Mouse (Mus musculus) liver, embryonic 14.5 days (tissue): ENCODE measurements around the gene Cfap221. TPM values are rescaled to one million over a fixed set of nuclear protein-coding genes. Genes with fewer than 3 reads are reported as not detected.

Experiments
- ATAC-seq: fragments of 200-750 bp; cut with Nextera tagmentation; 2 replicates; pipeline ENCODE4 v1.8.0; 2017; ENCODE audit warnings: moderate number of reproducible peaks, mild to moderate bottlenecking, moderate library complexity; ENCODE audit not compliant: insufficient read depth
- DNase-seq, 3 experiments: peaks; one replicate each; pipeline ENCODE4 v3.0.0-alpha.2; 2012 to 2013; ENCODE audit warnings: low read depth in 3 of 3, low spot score in 3 of 3
- H3K27ac ChIP-seq: fragments of 300-500 bp; sonication (generic); 2 replicates; pipeline ENCODE4 v1.5.1; 2014; ENCODE audit warnings: moderate library complexity, mild to moderate bottlenecking, control low read depth, inconsistent platforms
- H3K27me3 ChIP-seq: fragments of 300-500 bp; sonication (generic); 2 replicates; pipeline ENCODE4 v1.6.1; 2014; ENCODE audit warnings: mild to moderate bottlenecking, low read length, moderate library complexity; ENCODE audit not compliant: control insufficient read depth, insufficient read depth
- H3K36me3 ChIP-seq: fragments of 300-500 bp; sonication (generic); replicated peaks from 2 replicates; pipeline ENCODE4 v1.6.1; 2014; ENCODE audit warnings: low read depth; ENCODE audit not compliant: control insufficient read depth, insufficient read depth
- H3K4me1 ChIP-seq, 2 experiments: fragments of 200-500 bp in 1 of 2; fragments of 300-500 bp in 1 of 2; sonication (generic) in 1 of 2; replicated peaks; 2 replicates each; pipeline ENCODE4 v1.6.1; 2012 to 2014; ENCODE audit warnings: antibody characterized with exemption in 1 of 2, inconsistent platforms in 1 of 2, low read length in 1 of 2; ENCODE audit not compliant: control insufficient read depth in 2 of 2, insufficient read depth in 2 of 2
- H3K4me2 ChIP-seq: fragments of 300-500 bp; sonication (generic); 2 replicates; pipeline ENCODE4 v1.6.1; 2014; ENCODE audit warnings: low read depth, mild to moderate bottlenecking, control low read depth, moderate library complexity
- H3K4me3 ChIP-seq, 2 experiments: fragments of 200-500 bp in 1 of 2; fragments of 300-500 bp in 1 of 2; sonication (generic) in 1 of 2; 2 replicates each; pipeline ENCODE4 v1.5.1; 2012 to 2014; ENCODE audit warnings: low read depth in 2 of 2, low read length in 2 of 2, mild to moderate bottlenecking in 2 of 2, control low read depth in 1 of 2, inconsistent platforms in 1 of 2, moderate library complexity in 1 of 2; ENCODE audit not compliant: insufficient read depth in 1 of 2
- H3K9ac ChIP-seq: fragments of 300-500 bp; sonication (generic); replicated peaks from 2 replicates; pipeline ENCODE4 v1.6.1; 2014; ENCODE audit warnings: mild to moderate bottlenecking, control low read depth, moderate library complexity
- H3K9me3 ChIP-seq: fragments of 300-500 bp; sonication (generic); 2 replicates; pipeline ENCODE4 v1.6.1; 2016; ENCODE audit warnings: low read length, mixed read lengths; ENCODE audit not compliant: control insufficient read depth
- CTCF ChIP-seq: IDR thresholded peaks from 2 replicates; pipeline ENCODE4 v1.5.1; 2016; ENCODE audit warnings: antibody characterized with exemption, low read depth, control low read depth
- EP300 ChIP-seq: IDR thresholded peaks from 2 replicates; pipeline ENCODE4 v1.6.1; 2016; ENCODE audit warnings: antibody characterized with exemption, low read depth
- WGBS: fragments of 180-500 bp; shearing (Covaris S2); extraction: QIAGEN DNeasy Blood & Tissue Kit; methylation state at CpG from one replicate; pipeline ENCODE4 v1.1.7; 2014; ENCODE audit not compliant: insufficient replicate concordance; 5-methylcytosine and 5-hydroxymethylcytosine counted together
- polyA plus RNA-seq, 2 experiments: library from polyadenylated mRNA; depleted of rRNA in 1 of 2; stranded (reverse) in 1 of 2; unstranded in 1 of 2; fragments of >200 nt; fragmentation: Nextera tagmentation in 1 of 2; extraction: Ambion mirVana in 1 of 2; gene quantifications; 2 replicates each; pipeline versions ENCODE4 v1.2.1 to v1.2.3; 2012 to 2014

Gene Cfap221
- polyA plus RNA-seq, 2 experiments: not detected

DNA sequence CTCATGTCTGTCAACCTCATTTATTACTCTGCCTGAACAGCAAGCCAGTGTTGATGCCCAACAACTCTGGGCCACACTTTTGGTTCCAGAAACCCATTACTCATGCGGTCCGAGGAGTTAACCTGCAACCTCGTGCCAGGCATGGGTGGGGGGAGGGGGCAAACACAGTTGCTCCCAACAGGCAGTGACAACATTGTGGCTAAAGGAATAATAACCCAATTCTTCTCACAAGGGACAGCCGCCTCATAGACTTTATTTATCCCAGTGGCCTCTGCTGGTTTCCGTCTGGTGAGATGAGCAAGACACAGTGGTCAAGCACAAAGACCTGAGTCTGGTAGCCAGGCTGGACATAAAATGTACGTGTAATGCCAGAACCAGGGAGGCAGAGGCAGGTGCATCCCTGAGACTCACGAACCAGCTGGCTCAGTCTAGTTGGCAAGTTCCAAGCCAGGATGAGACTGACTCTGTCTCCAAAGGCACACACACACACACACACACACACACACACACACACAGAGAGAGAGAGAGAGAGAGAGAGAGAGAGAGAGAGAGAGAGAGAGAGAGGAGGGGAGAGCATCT is 38.5 kb upstream of the Cfap221 start:
- H3K4me2 ChIP-seq: no peak overlapping the region
- WGBS: 56% methylated on average over 7 of the region's 7 CpGs
- no peak overlapping the region for H3K9ac ChIP-seq
- H3K4me1 ChIP-seq: peaks cover 0 to 5% of the 10 kb centered on the region in 2 experiments; a peak in 1 of 4 replicates
- no peak for ATAC-seq
- DNase-seq: no peak
- H3K9me3 ChIP-seq: no peaks in the 10 kb centered on the region
- TF ChIP-seq EP300: no peak
- no peak for TF ChIP-seq CTCF
- H3K4me3 ChIP-seq: no peak overlapping the region
- H3K27ac ChIP-seq: no peak overlapping the region
- no peaks in the 10 kb centered on the region for H3K36me3 ChIP-seq
- H3K27me3 ChIP-seq: no peaks in the 10 kb centered on the region

DNA sequence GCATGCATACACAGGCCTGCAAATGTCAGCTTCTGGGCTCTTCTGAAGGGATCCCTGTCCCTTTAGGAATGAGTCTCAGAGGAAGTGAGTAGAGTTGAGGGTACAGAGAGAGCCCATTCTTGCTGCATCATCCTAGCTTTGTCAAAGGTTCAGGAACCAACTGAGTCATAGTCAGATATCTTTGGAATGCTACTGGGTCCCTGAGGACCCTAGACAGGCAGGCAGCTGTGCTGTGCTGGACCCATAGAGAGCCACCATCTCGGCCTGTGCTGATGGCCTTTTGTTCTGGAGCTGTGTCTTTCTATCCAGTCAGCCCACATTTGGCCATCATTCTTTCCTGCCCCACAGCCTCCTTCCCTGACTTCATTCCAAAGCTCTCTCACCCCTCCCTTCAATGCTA is 37.8 kb upstream of the Cfap221 start:
- DNase-seq: no peak
- TF ChIP-seq EP300: no peak
- TF ChIP-seq CTCF: no peak
- 47% methylated on average over 1 of the region's 1 CpGs for WGBS

GRCm38 (mm10) chr1:120033469-120033854 is 36.4 kb upstream of the Cfap221 start:
- ATAC-seq: no peak
- peaks cover 0 to 5% of the 10 kb centered on the region in 2 experiments; a peak in 1 of 4 replicates for H3K4me1 ChIP-seq
- no peak overlapping the region for H3K27ac ChIP-seq
- no peak overlapping the region for H3K4me2 ChIP-seq
- 47% methylated on average over 2 of the region's 2 CpGs for WGBS
- no peak for DNase-seq
- TF ChIP-seq EP300 (no peak), CTCF (no peak)
- H3K36me3 ChIP-seq: no peaks in the 10 kb centered on the region
- H3K27me3 ChIP-seq: no peaks in the 10 kb centered on the region
- H3K9ac ChIP-seq: no peak overlapping the region
- no peak overlapping the region for H3K4me3 ChIP-seq
- H3K9me3 ChIP-seq: no peaks in the 10 kb centered on the region

More for the DNA sequence above, 37.8 kb upstream of the Cfap221 start:
- Histone ChIP-seq H3K27me3 (no peaks in the 10 kb centered on the region), H3K9me3 (no peaks in the 10 kb centered on the region), H3K9ac (no peak overlapping the region), H3K36me3 (no peaks in the 10 kb centered on the region), H3K27ac (no peak overlapping the region), H3K4me1 (peaks cover 0 to 5% of the 10 kb centered on the region in 2 experiments; a peak in 1 of 4 replicates), H3K4me3 (no peak overlapping the region), H3K4me2 (no peak overlapping the region)
- ATAC-seq: no peak

GRCm38 (mm10) chr1:120032804-120033468 is 35.9 kb upstream of the Cfap221 start:
- whole genome bisulfite sequencing: 33% methylated on average over 10 of the region's 10 CpGs
- no peaks in the 10 kb centered on the region for H3K27me3 ChIP-seq
- ATAC-seq (peak; percentile 74), DNase-seq (peak; percentile 36 to 52 (median 41))
- TF ChIP-seq EP300 (no peak), CTCF (peak; percentile 95)
- no peaks in the 10 kb centered on the region for H3K9me3 ChIP-seq
- no peak overlapping the region for H3K4me2 ChIP-seq
- H3K9ac ChIP-seq: no peak overlapping the region
- no peak overlapping the region for H3K4me3 ChIP-seq
- H3K4me1 ChIP-seq: peaks cover 0 to 5% of the 10 kb centered on the region in 2 experiments; a peak in 1 of 4 replicates
- H3K36me3 ChIP-seq: no peaks in the 10 kb centered on the region
- no peak overlapping the region for H3K27ac ChIP-seq

- WGBS: 59% methylated on average over 3 of the region's 3 CpGs
- Histone ChIP-seq H3K4me1 (no peaks in the 10 kb centered on the region), H3K9ac (no peak overlapping the region), H3K4me3 (no peak overlapping the region), H3K4me2 (no peak overlapping the region), H3K27me3 (no peaks in the 10 kb centered on the region), H3K9me3 (no peaks in the 10 kb centered on the region), H3K36me3 (no peaks in the 10 kb centered on the region), H3K27ac (no peak overlapping the region)
- DNase-seq (no peak), ATAC-seq (no peak)
- no peak for TF ChIP-seq CTCF
These were observed 33.4 kb upstream of the Cfap221 start for GRCm38 (mm10) chr1:120030474-120030873.
